Mouse (Mus musculus): Measurements from ENCODE around the gene Rybp. TPM values are rescaled to one million over a fixed set of nuclear protein-coding genes. Genes with fewer than 3 reads are reported as not detected.

Rybp gene
- 23.7 and 25.2 TPM in 2 replicates for total RNA-seq (2021)
- long read RNA-seq, partial matches to known transcripts, result 1 of 9 reads
- long read RNA-seq, other reads (novel, unspliced or antisense), result 8 of 9 reads

GRCm38 (mm10) chr6:100287334-100288015 lies at the start of gene Rybp:
Gene Rybp (minus strand): TSS chr6:100287485.
- DNase-seq, result peak; percentile 96

GRCm38 (mm10) chr6:100336591-100337148 lies 49.4 kb upstream of the Rybp start:
- DNase-seq, result peak; percentile 34

GRCm38 (mm10) chr6:100335506-100336144 lies 48.3 kb upstream of the Rybp start:
- DNase-seq, result no peak

GRCm38 (mm10) chr6:100333745-100334144 lies 46.5 kb upstream of the Rybp start:
- no peak for DNase-seq

- no peak for DNase-seq
Measured at GRCm38 (mm10) chr6:100332479-100332878, 45.2 kb upstream of the Rybp start.

GRCm38 (mm10) chr6:100331582-100331981 lies 44.3 kb upstream of the Rybp start:
- DNase-seq, result no peak

- DNase-seq, result no peak
Measured at GRCm38 (mm10) chr6:100331055-100331454, 43.8 kb upstream of the Rybp start.

GRCm38 (mm10) chr6:100329542-100329941 lies 42.3 kb upstream of the Rybp start:
- DNase-seq, result no peak

GRCm38 (mm10) chr6:100327050-100327449 lies 39.8 kb upstream of the Rybp start:
- DNase-seq, result peak; percentile 85

GRCm38 (mm10) chr6:100323756-100324430 lies 36.6 kb upstream of the Rybp start:
- DNase-seq, result no peak

- no peak for DNase-seq
Measured at GRCm38 (mm10) chr6:100322561-100322960, 35.3 kb upstream of the Rybp start.

- DNase-seq, result no peak
Measured at GRCm38 (mm10) chr6:100322145-100322544, 34.9 kb upstream of the Rybp start.

GRCm38 (mm10) chr6:100314201-100314600 lies 26.9 kb upstream of the Rybp start:
- DNase-seq, result no peak

GRCm38 (mm10) chr6:100311167-100311566 lies 23.9 kb upstream of the Rybp start:
- DNase-seq, result no peak

GRCm38 (mm10) chr6:100304831-100305230 lies 17.5 kb upstream of the Rybp start:
- no peak for DNase-seq

- DNase-seq, result no peak
Measured at GRCm38 (mm10) chr6:100301410-100302108, 14.3 kb upstream of the Rybp start.

- no peak for DNase-seq
Measured at GRCm38 (mm10) chr6:100300831-100301230, 13.5 kb upstream of the Rybp start.

- peak; percentile 38 for DNase-seq
Measured at GRCm38 (mm10) chr6:100298945-100299344, 11.7 kb upstream of the Rybp start.

GRCm38 (mm10) chr6:100297536-100297935 lies 10.3 kb upstream of the Rybp start:
- DNase-seq, result no peak

- no peak for DNase-seq
Measured at GRCm38 (mm10) chr6:100292411-100292810, 5.1 kb upstream of the Rybp start.

GRCm38 (mm10) chr6:100289058-100289457 lies 1.8 kb upstream of the Rybp start:
- no peak for DNase-seq

- DNase-seq, result no peak
Measured at GRCm38 (mm10) chr6:100288730-100289035, 1.4 kb upstream of the Rybp start.
